ENCODE assay signal across 20 mouse cellular contexts in the genomic region with DNA sequence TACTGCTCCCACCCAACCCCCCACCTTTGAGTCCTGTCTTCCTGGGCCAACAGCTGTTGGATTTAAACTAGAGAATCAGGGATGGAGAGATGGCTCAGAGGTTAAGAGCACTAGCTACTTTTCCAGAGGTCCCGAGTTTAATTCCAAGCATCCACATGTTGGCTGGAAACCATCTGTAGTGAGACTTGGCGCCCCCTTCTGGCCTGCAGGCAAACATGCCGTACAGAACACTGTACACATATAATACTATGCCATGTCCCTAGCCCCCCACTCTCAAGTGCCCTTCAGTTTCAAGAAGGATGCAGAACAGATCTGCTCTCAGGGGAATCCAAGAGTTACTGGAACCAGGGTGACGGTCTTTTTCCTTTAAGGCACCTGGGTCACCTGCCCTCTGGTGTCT. TPM values are rescaled to one million over a fixed set of nuclear protein-coding genes. Genes with fewer than 3 reads are reported as not detected.
DNase-seq lines count a peak whose midpoint lies in the region; ATAC-seq and TF ChIP-seq lines count a peak whose summit lies in the region.
"Had no signal": no experiment of that assay in that cellular context is flagged by ENCODE, and none has a peak within 500 bp of the region (broad histone marks: within the 10 kb centered on the region; RNA-seq: fewer than 3 reads in every experiment).

No protein-coding gene starts in this region.

- TF ChIP-seq EP300 in stomach, postnatal 0 days (optimal IDR thresholded peaks at IDR 0.05) = no peak

- no peak overlapping the region for H3K9ac ChIP-seq in stomach, postnatal 0 days (ENCODE audit: low read length)
- H3K9ac ChIP-seq: embryonic facial prominence, embryonic 12.5 days; forebrain, embryonic 13.5 days; limb, embryonic 12.5 days; midbrain, embryonic 15.5 days; neural tube, embryonic 12.5 days had no signal

- no peaks in the 10 kb centered on the region for H3K36me3 ChIP-seq in stomach, postnatal 0 days (ENCODE audit: control insufficient read depth, insufficient read depth, low read length)
- H3K36me3 ChIP-seq: midbrain, embryonic 15.5 days had no signal

- no peak overlapping the region for H3K27ac ChIP-seq in layer of hippocampus, adult 2 months
- H3K27ac ChIP-seq in bone marrow, adult 2 months (ENCODE audit: control insufficient read depth, insufficient read depth, low read depth, low read length, poor library complexity) = no peak overlapping the region
- no peak overlapping the region for H3K27ac ChIP-seq in stomach, postnatal 0 days (replicated peaks)
- H3K27ac ChIP-seq: embryonic facial prominence, embryonic 12.5 days; forebrain, embryonic 13.5 days; limb, embryonic 12.5 days; midbrain, embryonic 15.5 days; neural tube, embryonic 12.5 days had no signal

- no peak overlapping the region for H3K4me3 ChIP-seq in layer of hippocampus, adult 2 months
- H3K4me3 ChIP-seq in bone marrow, adult 2 months (replicated peaks; ENCODE audit: control insufficient read depth, low read depth, low read length) = no peak overlapping the region
- H3K4me3 ChIP-seq in stomach, postnatal 0 days (ENCODE audit: low read depth, low read length) = no peak overlapping the region
- H3K4me3 ChIP-seq: embryonic facial prominence, embryonic 12.5 days; forebrain, embryonic 13.5 days; limb, embryonic 12.5 days; midbrain, embryonic 15.5 days; neural tube, embryonic 12.5 days had no signal

- TF ChIP-seq POLR2A in bone marrow, adult 2 months (IDR thresholded peaks at IDR 0.05; ENCODE audit: borderline replicate concordance, control insufficient read depth, low read depth, low read length) = no peak

- no peak for ATAC-seq in stomach, postnatal 0 days (ENCODE audit: low FRiP score, low TSS enrichment)
- ATAC-seq: forebrain, embryonic 13.5 days; midbrain, embryonic 15.5 days had no signal

- no peaks in the 10 kb centered on the region for H3K9me3 ChIP-seq in stomach, postnatal 0 days (ENCODE audit: control insufficient read depth, low read length)
- H3K9me3 ChIP-seq: embryonic facial prominence, embryonic 12.5 days; forebrain, embryonic 13.5 days; limb, embryonic 12.5 days; midbrain, embryonic 15.5 days; neural tube, embryonic 12.5 days had no signal

- DNase-seq in layer of hippocampus, adult 2 months (ENCODE audit: low spot score in 2 of 2) = no peak
- DNase-seq in layer of hippocampus, adult 9-10 months (ENCODE audit: low spot score) = no peak
- peak; percentile 30 for DNase-seq in thymus, postnatal 14 days
- DNase-seq in thymus, postnatal 25 days = no peak
- DNase-seq in stomach, postnatal 0 days (ENCODE audit: low spot score) = no peak
- no peak for DNase-seq in Muller cell, postnatal 12 days (ENCODE audit: inconsistent ontology term)
- no peak for DNase-seq in gastrocnemius, postnatal 25 days
- DNase-seq: adrenal gland, postnatal 36 days; cerebellum, adult 11-12 months; heart, postnatal 36 days; kidney, postnatal 36 days; lung, postnatal 36 days had no signal

- H3K4me1 ChIP-seq in bone marrow, adult 2 months (ENCODE audit: control insufficient read depth, insufficient read depth, low read length) = no peaks in the 10 kb centered on the region
- H3K4me1 ChIP-seq in stomach, postnatal 0 days (replicated peaks; ENCODE audit: control insufficient read depth, insufficient read depth) = no peaks in the 10 kb centered on the region
- H3K4me1 ChIP-seq: embryonic facial prominence, embryonic 12.5 days; forebrain, embryonic 13.5 days; limb, embryonic 12.5 days; midbrain, embryonic 15.5 days; neural tube, embryonic 12.5 days had no signal

- TF ChIP-seq CTCF in layer of hippocampus, adult 2 months (conservative IDR thresholded peaks at IDR 0.05) = peak; percentile 42
- TF ChIP-seq CTCF in bone marrow, adult 2 months (IDR thresholded peaks at IDR 0.05; ENCODE audit: control insufficient read depth, insufficient read depth, low read length) = peak; percentile 62
- TF ChIP-seq CTCF in stomach, postnatal 0 days (IDR thresholded peaks at IDR 0.05; ENCODE audit: low read depth) = peak; percentile 37

- no peak overlapping the region for H3K4me2 ChIP-seq in stomach, postnatal 0 days (replicated peaks; ENCODE audit: low read depth)
- H3K4me2 ChIP-seq: embryonic facial prominence, embryonic 12.5 days; forebrain, embryonic 13.5 days; heart, embryonic 11.5 days; limb, embryonic 12.5 days; midbrain, embryonic 15.5 days; neural tube, embryonic 12.5 days had no signal

- WGBS in bone marrow, adult 2 months = 64% methylated on average over 4 of the region's 4 CpGs
- 72% methylated on average over 4 of the region's 4 CpGs for WGBS in stomach, postnatal 0 days

- H3K27me3 ChIP-seq in stomach, postnatal 0 days (ENCODE audit: control insufficient read depth, insufficient read depth, low read length) = no peaks in the 10 kb centered on the region
- H3K27me3 ChIP-seq: embryonic facial prominence, embryonic 12.5 days; forebrain, embryonic 13.5 days; limb, embryonic 12.5 days; midbrain, embryonic 15.5 days; neural tube, embryonic 12.5 days had no signal

RNA-seq across cellular contexts. Expression of gene Padi6, which starts 10.8 kb away (rescaled TPM):
- not detected for total RNA-seq in layer of hippocampus, adult 2 months (2021)
- polyA plus RNA-seq in bone marrow, adult 2 months (2011; ENCODE audit: insufficient read depth, insufficient read length, low replicate concordance, missing spikeins) = not detected in 2 replicates
- polyA plus RNA-seq in stomach, postnatal 0 days (2015; fragmentation: Nextera tagmentation; extraction: Ambion mirVana) = not detected in 2 replicates
- total RNA-seq in gastrocnemius, postnatal 25 days (2021) = not detected
- total RNA-seq: adrenal gland, postnatal 36 days; gastrocnemius, adult 18-20 months; heart, postnatal 36 days had no signal
- polyA plus RNA-seq: embryonic facial prominence, embryonic 12.5 days; forebrain, embryonic 13.5 days; heart, embryonic 11.5 days; limb, embryonic 12.5 days; neural tube, embryonic 12.5 days had no signal

RNA-seq across cellular contexts. Expression of gene Rcc2, which starts 31.3 kb away (rescaled TPM):
- 10 to 100 TPM; 93.0 to 93.5 TPM for total RNA-seq in layer of hippocampus, adult 2 months (2021)
- polyA plus RNA-seq in bone marrow, adult 2 months (2011; ENCODE audit: insufficient read depth, insufficient read length, low replicate concordance, missing spikeins) = 92.8 and 105 TPM in 2 replicates
- polyA plus RNA-seq in stomach, postnatal 0 days (2015; fragmentation: Nextera tagmentation; extraction: Ambion mirVana) = 18.9 and 20.4 TPM in 2 replicates
- 1 to 10 TPM; 8.4 to 9.8 TPM for total RNA-seq in gastrocnemius, postnatal 25 days (2021)

RNA-seq across cellular contexts. Expression of gene Padi4, which starts 42.4 kb away (rescaled TPM):
- total RNA-seq in layer of hippocampus, adult 2 months (2021) = not detected
- 15.2 and 60.1 TPM in 2 replicates for polyA plus RNA-seq in bone marrow, adult 2 months (2011; ENCODE audit: insufficient read depth, insufficient read length, low replicate concordance, missing spikeins)
- 0.23 and 0.27 TPM in 2 replicates for polyA plus RNA-seq in stomach, postnatal 0 days (2015; fragmentation: Nextera tagmentation; extraction: Ambion mirVana)
- total RNA-seq in gastrocnemius, postnatal 25 days (2021) = under 1 TPM; 0.10 to 0.11 TPM
- polyA plus RNA-seq: embryonic facial prominence, embryonic 12.5 days; limb, embryonic 12.5 days had no signal

Comparison
In these comparisons a context has a peak if more than half of its experiments do, and no peak if none do; other contexts are left out.
1. RNA of gene Rcc2, which starts 31.3 kb away (total RNA-seq): 93.0 to 93.5 TPM in layer of hippocampus, adult 2 months; 8.4 to 9.8 TPM in gastrocnemius, postnatal 25 days; every median in the first group is over 4 times any median in the second.
2. Peak in every context shown above with its lines, with median percentiles within 50 percentile points of each other: CTCF ChIP-seq.